Mouse (Mus musculus) liver, postnatal 0 days (tissue): Measurements from ENCODE around the gene Inpp5k.

ENCODE experiments used
- CTCF ChIP-seq: sonication (generic); IDR thresholded peaks from 2 replicates; pipeline ENCODE4 v1.5.1; 2016; ENCODE audit warnings: antibody characterized with exemption, low read depth
- EP300 ChIP-seq: IDR thresholded peaks from 2 replicates; pipeline ENCODE4 v1.6.1; 2016; ENCODE audit warnings: antibody characterized with exemption, low read depth, mild to moderate bottlenecking

GRCm38 (mm10) chr11:75662131-75662530 is 31.3 kb downstream of the Inpp5k start:
- TF ChIP-seq CTCF (no peak), EP300 (no peak)
